Mouse (Mus musculus) neural tube, embryonic 15.5 days (tissue): Measurements from ENCODE around the gene Il11ra1. TPM values are rescaled to one million over a fixed set of nuclear protein-coding genes. Genes with fewer than 3 reads are reported as not detected.
A peak's percentile ranks its signal among the peaks of the same experiment; 100 is the strongest.
"Not testable (repeated sequence)": the region's sequence is repeated elsewhere in the genome, so short reads cannot be mapped to it uniquely, and the experiment has no call there.

Experiments
- ATAC-seq: fragments of 200-750 bp; cut with Nextera tagmentation; 2 replicates; pipeline ENCODE4 v1.8.0; 2017; ENCODE audit warnings: mild to moderate bottlenecking, moderate TSS enrichment, moderate library complexity; ENCODE audit not compliant: low FRiP score
- H3K27ac ChIP-seq: fragments of 300-500 bp; sonication (generic); replicated peaks from 2 replicates; pipeline ENCODE4 v1.5.1; 2015; ENCODE audit warnings: mild to moderate bottlenecking, inconsistent platforms
- H3K27me3 ChIP-seq: fragments of 300-500 bp; sonication (generic); replicated peaks from 2 replicates; pipeline ENCODE4 v1.6.1; 2015; ENCODE audit warnings: inconsistent platforms
- H3K36me3 ChIP-seq: fragments of 300-500 bp; sonication (generic); 2 replicates; pipeline ENCODE4 v1.6.1; 2015; ENCODE audit warnings: inconsistent platforms
- H3K4me1 ChIP-seq: fragments of 300-500 bp; sonication (generic); 2 replicates; pipeline ENCODE4 v1.6.1; 2015; ENCODE audit warnings: inconsistent platforms
- H3K4me2 ChIP-seq: fragments of 300-500 bp; sonication (generic); 2 replicates; pipeline ENCODE4 v1.6.1; 2015; ENCODE audit warnings: inconsistent platforms, mild to moderate bottlenecking, moderate library complexity
- H3K4me3 ChIP-seq: fragments of 300-500 bp; sonication (generic); replicated peaks from 2 replicates; pipeline ENCODE4 v1.5.1; 2015; ENCODE audit warnings: mild to moderate bottlenecking, inconsistent platforms
- H3K9ac ChIP-seq: fragments of 300-500 bp; sonication (generic); replicated peaks from 2 replicates; pipeline ENCODE4 v1.6.1; 2015; ENCODE audit warnings: mild to moderate bottlenecking, inconsistent platforms
- H3K9me3 ChIP-seq: fragments of 300-500 bp; sonication (generic); replicated peaks from 2 replicates; pipeline ENCODE4 v1.6.1; 2016; ENCODE audit warnings: inconsistent platforms
- WGBS: fragments of 180-500 bp; shearing (Covaris S2); methylation state at CpG from one replicate; pipeline ENCODE4 v1.1.7; 2015; ENCODE audit warnings: mixed read lengths; 5-methylcytosine and 5-hydroxymethylcytosine counted together
- polyA plus RNA-seq: library from polyadenylated mRNA; unstranded; fragments of >200 nt; fragmentation: Nextera tagmentation; extraction: Ambion mirVana; gene quantifications from 2 replicates; pipeline ENCODE4 v1.2.1, GENCODE M21; 2015

The Il11ra1 gene
- polyA plus RNA-seq, 1 experiment from 2014 or later, result 52.6 TPM

DNA sequence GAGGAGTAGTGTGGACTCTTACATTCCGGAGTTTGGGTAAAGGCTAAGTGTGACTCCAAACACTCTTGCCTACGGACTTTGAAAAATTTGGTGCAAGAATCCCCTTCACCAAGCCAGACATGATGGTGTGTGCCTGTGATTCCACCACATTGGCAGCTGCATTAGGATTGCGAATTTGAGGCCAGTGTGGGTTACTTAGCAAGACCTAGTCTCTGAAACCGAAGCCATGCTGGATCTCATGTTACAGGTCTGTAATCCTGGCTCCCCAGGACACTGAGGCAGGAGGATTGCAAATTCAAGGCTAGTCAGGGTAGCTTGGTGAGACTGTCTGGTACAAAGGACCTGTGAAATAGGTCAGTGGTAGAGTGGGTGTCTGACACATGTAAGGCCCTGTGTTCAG is 58.9 kb downstream of the Il11ra1 start:
- no peak for ATAC-seq
- Histone ChIP-seq H3K4me3 (no peak overlapping the region), H3K27ac (no peak overlapping the region), H3K4me2 (no peak overlapping the region), H3K27me3 (no peaks in the 10 kb centered on the region), H3K36me3 (peaks cover 7% of the 10 kb centered on the region; the same call in 1 of the 2 replicates), H3K9ac (no peak overlapping the region), H3K4me1 (peaks cover 51% of the 10 kb centered on the region), H3K9me3 (no peaks in the 10 kb centered on the region)
- 95% methylated on average over 4 of the region's 4 CpGs for WGBS

- 82% methylated on average over 9 of the region's 9 CpGs for WGBS
- peaks cover 51% of the 10 kb centered on the region for H3K4me1 ChIP-seq
- no peak overlapping the region for H3K4me2 ChIP-seq
- H3K9ac ChIP-seq, result no peak overlapping the region
- no peaks in the 10 kb centered on the region for H3K9me3 ChIP-seq
- no peak overlapping the region for H3K27ac ChIP-seq
- H3K4me3 ChIP-seq, result no peak overlapping the region
- ATAC-seq, result no peak
- H3K27me3 ChIP-seq, result no peaks in the 10 kb centered on the region
- H3K36me3 ChIP-seq, result peaks cover 7% of the 10 kb centered on the region; the same call in 1 of the 2 replicates
Measured at GRCm38 (mm10) chr4:41759206-41759605, 59.4 kb downstream of the Il11ra1 start.

DNA sequence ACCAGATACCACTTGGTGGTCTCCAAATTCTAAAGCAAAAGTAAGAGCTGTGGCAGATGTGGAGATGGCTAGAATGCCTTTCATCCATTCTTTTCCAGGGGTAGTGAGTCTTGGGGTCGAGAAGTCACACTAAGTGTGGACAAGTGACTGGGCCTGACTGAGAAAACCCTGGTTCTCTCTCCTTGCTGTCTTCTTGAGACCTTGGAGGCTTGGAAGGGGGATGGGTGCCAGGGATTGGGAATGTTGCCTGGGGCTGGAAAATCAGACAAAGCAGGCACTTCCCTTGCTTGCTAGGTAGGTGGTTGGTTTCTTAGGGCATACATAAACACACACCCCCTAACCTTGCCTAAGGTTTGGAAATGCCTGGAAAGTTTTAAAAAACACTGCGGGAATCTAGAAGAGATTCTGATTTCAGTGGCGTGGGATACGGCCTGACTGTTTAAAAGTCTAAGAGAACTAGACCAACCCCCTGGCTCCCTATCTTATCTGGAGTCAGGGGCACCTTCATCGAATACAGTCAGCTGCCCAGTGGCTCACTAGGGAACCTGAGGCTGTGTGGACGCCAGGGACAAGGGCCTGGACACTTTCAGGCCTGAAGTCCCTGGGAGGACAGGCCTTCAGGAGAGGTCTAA is 60.0 kb downstream of the Il11ra1 start:
- Histone ChIP-seq H3K4me2 (peak overlapping the region; percentile 55), H3K36me3 (peaks cover 7% of the 10 kb centered on the region; the same call in 1 of the 2 replicates), H3K27ac (peak overlapping the region; percentile 68), H3K4me1 (peaks cover 45% of the 10 kb centered on the region), H3K9me3 (no peaks in the 10 kb centered on the region), H3K9ac (peak overlapping the region; percentile 14; the same call in 1 of the 2 replicates), H3K27me3 (no peaks in the 10 kb centered on the region), H3K4me3 (peak overlapping the region; percentile 34)
- ATAC-seq, result no peak
- 48% methylated on average over 6 of the region's 6 CpGs for WGBS

DNA sequence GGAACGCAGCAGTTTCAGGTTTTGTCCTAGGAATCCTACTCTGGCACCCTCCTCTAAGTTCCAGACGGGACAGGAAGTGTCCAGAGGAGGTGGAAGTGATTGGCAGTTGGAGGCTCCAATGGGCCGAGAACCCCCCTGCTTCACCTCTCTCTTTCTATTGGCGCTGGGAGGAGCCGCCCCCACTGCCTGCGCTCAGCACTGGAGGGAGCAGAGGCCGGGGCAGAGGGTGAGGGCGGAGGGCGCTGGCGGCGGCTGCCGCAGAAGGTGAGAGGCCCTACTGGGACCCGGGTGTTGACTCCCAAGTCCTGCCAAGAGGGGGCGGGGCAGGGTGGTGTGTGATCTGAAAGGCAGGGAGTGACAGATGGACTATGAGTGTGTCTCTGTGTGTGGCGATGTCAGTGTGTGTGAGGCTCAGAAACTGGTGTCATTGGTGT is 60.5 kb downstream of the Il11ra1 start:
- peak overlapping the region; percentile 68 for H3K27ac ChIP-seq

DNA sequence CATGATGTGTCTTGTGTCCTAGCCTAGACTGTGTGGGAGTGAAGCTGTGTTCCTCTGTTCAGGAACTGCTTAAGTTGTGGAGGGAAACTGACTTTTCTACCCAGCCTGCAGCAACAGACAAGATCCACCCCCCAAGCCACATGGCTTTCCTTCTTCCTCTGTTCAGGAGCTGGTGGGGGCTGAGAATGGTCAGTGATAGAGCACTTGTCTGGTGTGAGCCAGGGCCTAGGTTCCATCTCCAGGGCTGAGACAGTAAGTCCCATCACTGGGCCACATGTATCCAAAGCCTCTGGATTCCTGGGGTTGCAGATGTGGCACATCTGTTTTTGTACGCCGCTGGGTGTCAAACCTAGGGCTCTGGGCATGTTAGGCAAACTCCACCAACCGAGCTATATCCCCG is 61.1 kb downstream of the Il11ra1 start:
- H3K27me3 ChIP-seq, result no peaks in the 10 kb centered on the region
- WGBS, result 84% methylated on average over 4 of the region's 4 CpGs
- peak overlapping the region; percentile 37; the same call in 1 of the 2 replicates for H3K27ac ChIP-seq
- H3K4me3 ChIP-seq, result peak overlapping the region; percentile 34
- peak overlapping the region; percentile 55 for H3K4me2 ChIP-seq
- H3K9me3 ChIP-seq, result no peaks in the 10 kb centered on the region
- H3K9ac ChIP-seq, result peak overlapping the region; percentile 14; the same call in 1 of the 2 replicates
- peaks cover 7% of the 10 kb centered on the region; the same call in 1 of the 2 replicates for H3K36me3 ChIP-seq
- H3K4me1 ChIP-seq, result peaks cover 43% of the 10 kb centered on the region
- ATAC-seq, result no peak; the same call in 1 of the 2 replicates

More for the DNA sequence above, 60.5 kb downstream of the Il11ra1 start:
- H3K4me2 ChIP-seq, result peak overlapping the region; percentile 55
- H3K27me3 ChIP-seq, result no peaks in the 10 kb centered on the region
- H3K4me3 ChIP-seq, result peak overlapping the region; percentile 34
- ATAC-seq, result peak; percentile 48; the same call in 1 of the 2 replicates
- H3K36me3 ChIP-seq, result peaks cover 7% of the 10 kb centered on the region; the same call in 1 of the 2 replicates
- H3K9ac ChIP-seq, result peak overlapping the region; percentile 14
- no peaks in the 10 kb centered on the region for H3K9me3 ChIP-seq
- peaks cover 43% of the 10 kb centered on the region for H3K4me1 ChIP-seq
- WGBS, result 2% methylated on average over 15 of the region's 15 CpGs

GRCm38 (mm10) chr4:41761680-41762079 is 61.9 kb downstream of the Il11ra1 start:
- Histone ChIP-seq H3K9me3 (no peaks in the 10 kb centered on the region), H3K4me3 (no peak overlapping the region), H3K4me1 (peaks cover 37% of the 10 kb centered on the region), H3K4me2 (peak overlapping the region; percentile 55), H3K36me3 (peaks cover 7% of the 10 kb centered on the region; the same call in 1 of the 2 replicates), H3K27ac (peak overlapping the region; percentile 37; the same call in 1 of the 2 replicates), H3K9ac (0 out of 2 replicates have a peak overlapping the region, but pooled peaks have one; percentile 14), H3K27me3 (no peaks in the 10 kb centered on the region)
- no peak for ATAC-seq

GRCm38 (mm10) chr4:41762099-41762687 is 62.4 kb downstream of the Il11ra1 start:
- no peaks in the 10 kb centered on the region for H3K9me3 ChIP-seq
- H3K27ac ChIP-seq, result peak overlapping the region; percentile 37; the same call in 1 of the 2 replicates
- H3K4me3 ChIP-seq, result no peak overlapping the region
- 0 out of 2 replicates have a peak, but pooled peaks have one; percentile 28 for ATAC-seq
- H3K27me3 ChIP-seq, result no peaks in the 10 kb centered on the region
- no peak overlapping the region for H3K9ac ChIP-seq
- WGBS, result 54% methylated on average over 8 of the region's 8 CpGs
- peak overlapping the region; percentile 55 for H3K4me2 ChIP-seq
- H3K36me3 ChIP-seq, result peaks cover 7% of the 10 kb centered on the region; the same call in 1 of the 2 replicates
- H3K4me1 ChIP-seq, result peaks cover 33% of the 10 kb centered on the region

GRCm38 (mm10) chr4:41762688-41763114 is 62.9 kb downstream of the Il11ra1 start:
- not testable (repeated sequence) for H3K9ac ChIP-seq, H3K36me3 ChIP-seq, H3K4me3 ChIP-seq, H3K27me3 ChIP-seq, H3K9me3 ChIP-seq
- Histone ChIP-seq H3K27ac (peak overlapping the region; percentile 37; the same call in 1 of the 2 replicates), H3K4me1 (peaks cover 33% of the 10 kb centered on the region), H3K4me2 (peak overlapping the region; percentile 55)
- peak; percentile 57; the same call in 1 of the 2 replicates for ATAC-seq
- WGBS, result 50% methylated on average over 8 of the region's 8 CpGs

DNA sequence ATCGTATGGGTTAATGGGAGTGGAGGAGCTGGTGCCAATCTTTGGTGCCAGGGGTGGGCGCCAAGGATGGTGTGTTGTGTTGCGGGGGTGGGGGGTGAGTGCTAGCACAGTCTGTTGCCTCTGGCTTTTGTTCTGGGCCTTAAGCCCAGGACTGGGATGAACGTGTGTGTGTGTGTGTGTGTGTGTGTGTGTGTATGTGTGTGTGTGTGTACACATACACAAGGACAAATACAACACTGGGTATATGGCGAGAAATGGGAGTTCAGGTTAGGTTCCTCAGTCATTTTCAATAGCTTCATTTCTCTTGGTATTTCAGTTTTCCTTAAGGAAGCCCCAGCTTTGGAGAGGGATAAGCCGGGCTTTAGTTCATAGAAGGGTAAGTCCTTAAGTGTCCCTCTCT is 63.4 kb downstream of the Il11ra1 start:
- not testable (repeated sequence) for H3K9me3 ChIP-seq, H3K4me2 ChIP-seq, H3K27ac ChIP-seq, H3K36me3 ChIP-seq, ATAC-seq, H3K4me3 ChIP-seq, H3K27me3 ChIP-seq, H3K9ac ChIP-seq
- peaks cover 33% of the 10 kb centered on the region for H3K4me1 ChIP-seq
- WGBS, result 75% methylated on average over 5 of the region's 6 CpGs

DNA sequence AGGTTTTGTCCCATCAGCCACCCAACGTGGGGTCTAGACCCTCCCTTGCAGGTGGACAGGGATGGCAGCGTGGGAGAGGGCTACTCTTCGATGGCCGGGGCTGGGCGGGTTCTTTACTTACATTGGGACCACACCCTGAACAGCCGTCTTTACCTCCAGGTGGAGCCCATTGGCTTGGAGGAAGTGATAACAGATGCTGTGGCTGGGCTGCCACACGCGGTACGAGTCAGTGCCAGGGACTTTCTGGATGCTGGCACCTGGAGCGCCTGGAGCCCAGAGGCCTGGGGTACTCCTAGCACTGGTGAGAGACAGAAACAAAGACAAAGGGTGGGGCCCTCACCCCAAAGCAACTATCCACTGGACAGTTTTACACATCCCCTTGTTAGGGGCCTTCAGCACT is 67.5 kb downstream of the Il11ra1 start:
- H3K9me3 ChIP-seq, H3K4me3 ChIP-seq, H3K9ac ChIP-seq, H3K36me3 ChIP-seq, H3K27ac ChIP-seq, H3K4me2 ChIP-seq, H3K27me3 ChIP-seq, ATAC-seq, H3K4me1 ChIP-seq: not testable (repeated sequence)
- 85% methylated on average over 10 of the region's 10 CpGs for WGBS

GRCm38 (mm10) chr4:41772946-41773345 is 73.2 kb downstream of the Il11ra1 start:
- not testable (repeated sequence) for ATAC-seq, H3K27ac ChIP-seq, H3K9ac ChIP-seq, H3K36me3 ChIP-seq, H3K4me1 ChIP-seq, H3K9me3 ChIP-seq, H3K27me3 ChIP-seq
- 1% methylated on average over 8 of the region's 16 CpGs for WGBS
- Histone ChIP-seq H3K4me2 (peak overlapping the region; percentile 54), H3K4me3 (peak overlapping the region; percentile 35)

DNA sequence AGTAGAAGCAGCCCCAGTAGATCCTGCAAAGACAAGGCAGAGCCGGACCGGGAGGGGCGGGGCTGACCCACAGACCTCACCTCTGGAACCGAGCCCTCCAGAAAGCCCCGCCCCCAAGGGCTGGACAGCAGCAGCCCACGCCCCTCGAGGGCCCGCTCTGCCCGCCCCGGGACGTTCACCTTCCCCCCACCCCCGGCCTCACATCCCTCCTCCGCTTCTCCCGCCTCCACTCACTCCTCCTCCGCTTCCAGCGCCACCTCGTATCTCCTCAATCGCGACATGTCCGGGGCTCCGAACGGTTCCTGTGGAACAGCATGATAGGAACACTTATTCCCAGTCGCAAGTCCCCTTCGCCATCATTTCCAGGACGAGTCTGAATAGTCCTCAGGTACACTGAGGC is 73.7 kb downstream of the Il11ra1 start:
- H3K4me1 ChIP-seq, H3K27me3 ChIP-seq, ATAC-seq, H3K36me3 ChIP-seq, H3K9me3 ChIP-seq: not testable (repeated sequence)
- Histone ChIP-seq H3K9ac (peak overlapping the region; percentile 34; the same call in 1 of the 2 replicates), H3K4me3 (peak overlapping the region; percentile 48), H3K4me2 (peak overlapping the region; percentile 63), H3K27ac (peak overlapping the region; percentile 70; the same call in 1 of the 2 replicates)
- WGBS, result under 1% methylated on average over 19 of the region's 25 CpGs
